Mouse (Mus musculus): Measurements from ENCODE around the gene 3110082J24Rik.

DNA sequence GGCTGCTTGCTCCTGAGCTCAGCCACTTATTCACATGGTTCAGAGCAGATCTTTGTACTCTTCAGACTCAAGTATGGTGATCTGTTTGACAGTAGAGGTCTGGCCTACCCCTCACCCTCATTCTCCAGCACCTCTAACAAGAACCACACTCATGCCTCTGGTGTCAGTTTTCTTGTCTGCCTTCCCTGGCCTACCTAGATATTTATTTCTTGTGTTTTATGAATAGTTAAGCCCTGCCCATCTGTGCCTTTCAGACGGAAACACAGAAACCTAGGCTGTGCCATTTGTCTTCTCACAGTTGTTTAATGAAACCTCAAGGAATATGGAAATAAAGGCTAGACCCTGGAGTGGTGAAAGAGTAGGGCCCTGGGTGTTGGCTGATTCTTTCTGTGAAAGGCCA, 12.1 kb upstream of the 3110082J24Rik start:
- TF ChIP-seq POLR2A (IDR thresholded peaks at IDR 0.05; ENCODE audit: borderline replicate concordance, extremely low read depth, insufficient read depth, insufficient read length, poor library complexity, severe bottlenecking) (no peak), CTCF (IDR thresholded peaks at IDR 0.05; ENCODE audit: borderline replicate concordance, extremely low read depth, insufficient read depth, insufficient read length) (no peak)

Data from brain, embryonic 14.5 days (tissue).